Mouse (Mus musculus) C2C12 (cell line): ENCODE measurements around the gene Veph1.

Source experiments
- CTCF ChIP-seq: IDR thresholded peaks from one replicate; pipeline ENCODE4 v1.5.1; 2011; ENCODE audit not compliant: control insufficient read depth, insufficient read depth, insufficient read length
- MAX ChIP-seq: IDR thresholded peaks from one replicate; pipeline ENCODE4 v1.6.1; 2011; ENCODE audit warnings: mild to moderate bottlenecking, control low read depth

- TF ChIP-seq CTCF: no peak
- TF ChIP-seq MAX: no peak
These were observed 126.6 kb downstream of the Veph1 start for GRCm38 (mm10) chr3:66169873-66170538.
